Mouse (Mus musculus) olfactory bulb, adult 2 months (tissue): ENCODE measurements around the gene Fbxo11.

ENCODE experiments used
- CTCF ChIP-seq: fragments of 200-500 bp; IDR thresholded peaks from 2 replicates; pipeline ENCODE4 v1.5.1; 2012; ENCODE audit warnings: low read depth, mild to moderate bottlenecking, low read length, moderate library complexity; ENCODE audit not compliant: insufficient read depth
- POLR2A ChIP-seq: fragments of 200-500 bp; IDR thresholded peaks from 2 replicates; pipeline ENCODE4 v1.6.1; 2012; ENCODE audit warnings: mild to moderate bottlenecking, low read depth, low read length, moderate library complexity; ENCODE audit not compliant: insufficient read depth

DNA sequence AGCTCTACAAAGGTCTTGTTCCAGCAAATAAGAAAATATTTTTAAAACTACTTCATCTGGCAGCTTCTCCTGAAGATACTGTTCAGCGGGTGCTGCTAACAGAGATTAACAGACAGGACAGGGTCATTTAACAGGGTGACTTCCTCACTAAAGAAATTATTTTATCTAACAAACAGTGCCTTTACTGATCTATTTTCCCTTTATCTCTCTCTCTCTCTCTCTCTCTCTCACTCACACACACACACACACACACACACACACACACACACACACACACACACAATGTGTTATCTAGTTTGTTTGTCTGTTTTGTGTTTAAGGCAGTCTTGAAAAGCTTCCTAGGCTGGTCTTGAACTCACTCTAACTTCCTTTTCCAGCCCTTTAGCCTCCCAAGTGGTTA lies 50.6 kb downstream of the Fbxo11 start:
- TF ChIP-seq CTCF = no peak
- TF ChIP-seq POLR2A = no peak
